Mouse (Mus musculus) megakaryocyte, adult 5-6 weeks (primary cell): ENCODE results near the gene Lgr5. TPM values are rescaled to one million over a fixed set of nuclear protein-coding genes. Genes with fewer than 3 reads are reported as not detected.

Experiments
- ATAC-seq: 2 replicates; pipeline ENCODE4 v1.8.0; 2016; ENCODE audit warnings: mild to moderate bottlenecking, inconsistent platforms; ENCODE audit not compliant: poor library complexity, severe bottlenecking
- total RNA-seq, 2 experiments: library from RNA; stranded (forward) in 1 of 2; stranded (reverse) in 1 of 2; fragments of 153-499, 151-499 nt in 1 of 2; fragments of 221-1000, 200-1000 nt in 1 of 2; gene quantifications; 2 replicates each; pipeline versions ENCODE4 v1.2.3 to v1.2.4; 2015 to 2017

The Lgr5 gene
- total RNA-seq, 2 experiments from 2014 or later, result 0.11 TPM; not detected in 1

DNA sequence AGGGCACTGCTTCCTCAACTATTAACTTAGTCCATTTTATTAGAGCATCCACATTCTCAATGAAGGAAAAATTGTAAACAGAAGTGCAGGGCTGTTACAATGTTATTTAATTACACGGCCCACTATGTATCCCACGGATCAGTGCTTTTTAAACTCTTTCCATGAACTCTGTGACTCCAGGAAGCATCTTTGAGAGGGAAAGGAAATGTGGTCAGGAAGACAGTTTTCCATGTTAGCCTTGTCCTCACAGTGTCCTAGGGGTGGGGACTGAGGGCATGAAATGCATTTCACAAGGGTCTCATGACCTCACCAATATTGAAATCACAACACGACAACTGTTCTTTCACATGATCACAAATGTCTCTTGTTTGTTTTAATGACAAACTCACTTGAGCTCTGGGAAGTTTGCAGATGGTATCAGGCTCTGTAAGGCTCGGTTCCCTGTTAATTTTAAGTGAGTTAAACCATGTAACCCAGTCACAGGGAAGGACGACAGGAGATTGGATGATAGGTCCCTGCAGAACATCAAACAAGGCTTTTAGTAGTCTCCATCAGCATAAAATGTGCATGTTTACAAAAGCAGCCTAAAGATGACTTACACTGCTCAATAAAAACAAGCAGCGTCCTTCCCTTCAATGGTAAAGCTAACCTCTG, 130.1 kb downstream of the Lgr5 start:
- no peak for ATAC-seq

DNA sequence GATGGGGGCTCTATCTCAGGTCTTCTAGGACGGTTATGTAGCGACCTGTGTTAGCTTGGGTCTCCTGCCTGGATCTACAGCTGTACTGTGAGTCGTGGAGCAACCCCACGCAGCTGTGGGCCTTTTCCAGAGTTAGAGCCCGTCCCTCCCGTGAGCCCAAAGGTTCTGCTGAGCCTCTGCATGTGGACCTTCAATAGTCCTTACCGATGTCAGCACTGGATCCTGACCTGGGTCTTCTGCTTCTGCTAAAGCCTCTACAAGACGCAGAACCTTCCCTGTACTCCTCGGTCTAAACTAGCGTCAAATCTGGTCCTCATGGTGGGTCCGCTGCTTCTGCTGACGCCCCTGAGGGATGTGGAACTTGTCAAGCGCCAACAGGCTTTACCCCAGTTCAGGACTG, 139.0 kb downstream of the Lgr5 start:
- ATAC-seq, result no peak

GRCm38 (mm10) chr10:115437286-115437685, 150.3 kb downstream of the Lgr5 start:
- ATAC-seq, result no peak

- no peak for ATAC-seq
Measured at GRCm38 (mm10) chr10:115425351-115425750, 162.2 kb downstream of the Lgr5 start.

DNA sequence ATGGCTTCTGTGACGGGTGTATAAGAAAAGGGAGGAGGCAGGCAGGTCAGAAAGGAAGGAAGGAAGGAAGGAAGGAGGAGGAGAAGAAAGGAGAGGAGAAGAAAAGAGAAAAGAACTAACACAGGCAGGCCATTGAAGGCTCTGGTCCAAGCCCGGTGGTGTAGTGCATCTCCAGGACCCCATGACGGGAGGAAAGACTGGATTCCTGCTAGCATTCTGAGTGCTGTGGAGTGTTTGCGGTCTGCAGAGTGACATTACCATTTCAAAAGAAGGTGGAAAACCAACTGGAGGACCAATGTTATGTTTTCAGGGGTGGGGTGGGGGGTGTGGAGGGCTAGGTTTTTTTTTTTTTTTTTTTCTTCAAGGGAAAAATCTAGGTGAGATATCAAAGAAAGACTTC, 165.6 kb downstream of the Lgr5 start:
- no peak for ATAC-seq

DNA sequence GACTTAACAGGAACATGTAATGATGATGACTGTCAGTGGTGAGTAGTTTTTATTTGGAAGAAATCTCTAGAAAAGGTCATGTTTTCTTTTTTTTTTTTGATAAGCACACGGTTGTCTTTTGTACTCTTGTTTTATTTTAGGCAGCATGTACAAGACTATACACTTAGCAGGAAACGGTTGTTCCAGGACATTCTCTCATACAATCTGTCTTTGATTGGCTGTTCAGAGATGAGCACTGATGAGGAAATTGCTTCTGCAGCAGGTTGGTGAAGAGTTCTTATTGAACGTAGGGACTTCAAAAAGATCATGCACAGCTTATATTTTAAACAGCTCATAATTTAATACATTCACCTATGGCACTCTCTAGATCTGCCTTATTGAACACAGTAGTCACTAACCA, 173.5 kb downstream of the Lgr5 start:
- no peak for ATAC-seq

- no peak for ATAC-seq
Measured at GRCm38 (mm10) chr10:115413496-115413895, 174.1 kb downstream of the Lgr5 start.

- ATAC-seq, result peak; percentile 71
Measured at GRCm38 (mm10) chr10:115406393-115406792, 181.2 kb downstream of the Lgr5 start.

Other genes with a start within 250 kb of the Lgr5 start
- gene Tmem19, start 225.3 kb downstream of the Lgr5 start, total RNA-seq (2015), result 16.6 and 22.8 TPM in 2 replicates
- 20.2 and 25.6 TPM in 2 replicates for gene Tmem19, start 225.3 kb downstream of the Lgr5 start, total RNA-seq (2017)
- gene Thap2, start 203.3 kb downstream of the Lgr5 start, total RNA-seq (2015), result 5.5 and 5.8 TPM in 2 replicates
- 5.6 and 5.7 TPM in 2 replicates for gene Thap2, start 203.3 kb downstream of the Lgr5 start, total RNA-seq (2017)
- 56.7 and 65.8 TPM in 2 replicates for gene Zfc3h1, start 202.8 kb downstream of the Lgr5 start, total RNA-seq (2015)
- gene Zfc3h1, start 202.8 kb downstream of the Lgr5 start, total RNA-seq (2017), result 46.7 and 47.7 TPM in 2 replicates
- gene A930009A15Rik, start 17.8 kb downstream of the Lgr5 start, total RNA-seq (2015), result not detected in 2 replicates
- gene A930009A15Rik, start 17.8 kb downstream of the Lgr5 start, total RNA-seq (2017), result not detected in 2 replicates
- gene Tspan8, start 229.1 kb upstream of the Lgr5 start, total RNA-seq (2015), result 0.96 and 1.9 TPM in 2 replicates
- gene Tspan8, start 229.1 kb upstream of the Lgr5 start, total RNA-seq (2017), result 1.4 and 3.1 TPM in 2 replicates